Comparison of ENCODE assay signal across 8 mouse cellular contexts in the genomic region with DNA sequence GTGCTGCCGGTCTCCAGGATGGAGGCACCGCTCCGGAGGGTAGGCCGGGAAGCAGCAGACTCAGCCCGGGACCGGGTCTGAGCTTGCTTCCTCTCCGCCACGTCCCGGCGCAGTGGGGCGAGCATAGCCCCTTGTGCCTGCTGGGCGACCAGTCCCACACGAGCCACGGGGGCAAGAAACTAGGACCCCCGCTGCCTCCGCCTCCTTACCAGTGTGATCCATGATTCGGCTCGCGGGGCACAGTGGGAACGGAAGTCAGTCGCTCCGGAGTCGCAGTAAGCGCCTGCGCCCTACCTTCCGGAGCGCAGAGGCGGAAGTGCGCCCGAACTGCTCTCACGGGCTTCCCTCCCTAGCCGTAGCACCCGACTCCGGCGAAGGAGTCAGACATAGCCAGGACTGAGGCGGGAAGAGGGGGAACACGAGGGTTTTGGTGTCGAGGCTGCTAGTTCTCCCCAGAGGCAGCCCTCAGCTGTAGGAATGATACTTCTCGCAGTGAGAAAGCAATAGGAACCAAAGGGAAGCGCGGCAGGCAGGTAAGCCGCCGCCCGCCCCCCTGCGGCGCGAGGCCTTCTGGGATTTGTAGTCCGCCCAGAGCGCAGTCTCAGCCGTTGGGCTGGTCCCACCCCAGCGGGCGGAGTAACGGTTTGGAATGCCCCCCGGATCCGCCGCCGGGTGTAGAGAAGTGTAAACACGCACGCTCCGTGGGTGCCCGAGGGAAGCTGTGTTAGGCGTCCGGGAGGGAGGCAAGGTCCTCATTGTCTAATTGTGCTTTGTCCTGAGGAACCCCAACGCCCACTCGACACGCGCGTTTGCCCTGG. TPM values are rescaled to one million over a fixed set of nuclear protein-coding genes. Genes with fewer than 3 reads are reported as not detected.
DNase-seq lines count a peak whose midpoint lies in the region; ATAC-seq and TF ChIP-seq lines count a peak whose summit lies in the region.

A gene (minus strand): TSS at position 303 of the 818 bp plus-strand sequence.

- peak; percentile 98 for ATAC-seq in cerebellum, adult (ENCODE audit: insufficient number of reproducible peaks, low FRiP score, low TSS enrichment)
- ATAC-seq in forebrain, embryonic 14.5 days = peak; percentile 99
- peak; percentile 98 for ATAC-seq in neural tube, embryonic 15.5 days (ENCODE audit: low FRiP score)

- peak within 1 kb of the TSS; percentile 64 for H3K9ac ChIP-seq in ES-Bruce4 (ENCODE audit: low read depth, poor library complexity, severe bottlenecking)
- peak within 1 kb of the TSS; percentile 85 for H3K9ac ChIP-seq in forebrain, embryonic 14.5 days (ENCODE audit: low read length)
- H3K9ac ChIP-seq in neural tube, embryonic 15.5 days (replicated peaks) = peak within 1 kb of the TSS; percentile 71

- peak within 1 kb of the TSS; percentile 88 for H3K4me3 ChIP-seq in ES-Bruce4 (ENCODE audit: low read depth, low read length)
- H3K4me3 ChIP-seq in forebrain, embryonic 14.5 days (ENCODE audit: low read depth, low read length) = peak within 1 kb of the TSS; percentile 87
- H3K4me3 ChIP-seq in neural tube, embryonic 15.5 days (replicated peaks) = peak within 1 kb of the TSS; percentile 69

- H3K9me3 ChIP-seq in ES-Bruce4 (replicated peaks; ENCODE audit: control insufficient read depth, insufficient read depth, low read length, poor library complexity, severe bottlenecking) = no peaks in the 10 kb centered on the region
- H3K9me3 ChIP-seq in forebrain, embryonic 14.5 days (replicated peaks; ENCODE audit: control insufficient read depth, low read length) = no peaks in the 10 kb centered on the region
- H3K9me3 ChIP-seq in neural tube, embryonic 15.5 days (replicated peaks) = no peaks in the 10 kb centered on the region

- intact Hi-C loops in heart, postnatal 14 days (cut with DNase I) = loop anchor here (5.0 to 10.0 kb wide), 3 partner anchors 125 to 375 kb away; a partner anchor contains a TSS

- H3K27me3 ChIP-seq in ES-Bruce4 (ENCODE audit: control insufficient read depth, insufficient read depth, low read length, poor library complexity, severe bottlenecking) = no peaks in the 10 kb centered on the region
- H3K27me3 ChIP-seq in forebrain, embryonic 14.5 days (replicated peaks; ENCODE audit: control insufficient read depth, insufficient read depth, low read length) = no peaks in the 10 kb centered on the region
- no peaks in the 10 kb centered on the region for H3K27me3 ChIP-seq in neural tube, embryonic 15.5 days (replicated peaks)

- peak within 1 kb of the TSS; percentile 89 for H3K4me2 ChIP-seq in forebrain, embryonic 14.5 days (ENCODE audit: low read length)
- H3K4me2 ChIP-seq in neural tube, embryonic 15.5 days = peak within 1 kb of the TSS; percentile 78

- DNase-seq in forebrain, embryonic 14.5 days (ENCODE audit: low spot score) = peak; percentile 97
- peak; percentile 95 to 97 for DNase-seq in heart, postnatal 14 days
- peak; percentile 95 for DNase-seq in layer of hippocampus, adult 11-12 months (ENCODE audit: low spot score)
- DNase-seq in lung, adult 18-20 months = peak; percentile 94 to 96
- DNase-seq in testis, postnatal 14 days (ENCODE audit: low spot score) = peak; percentile 95

- H3K4me1 ChIP-seq in ES-Bruce4 (ENCODE audit: control insufficient read depth, insufficient read depth, low read length) = peaks cover 1% of the 10 kb centered on the region
- H3K4me1 ChIP-seq in forebrain, embryonic 14.5 days (ENCODE audit: control insufficient read depth, insufficient read depth, low read length) = peaks cover 11% of the 10 kb centered on the region
- H3K4me1 ChIP-seq in neural tube, embryonic 15.5 days = peaks cover 20% of the 10 kb centered on the region

- H3K36me3 ChIP-seq in ES-Bruce4 (ENCODE audit: control insufficient read depth, insufficient read depth, low read length, poor library complexity, severe bottlenecking) = peaks cover under 1% of the 10 kb centered on the region
- H3K36me3 ChIP-seq in forebrain, embryonic 14.5 days (ENCODE audit: control insufficient read depth, insufficient read depth, low read length) = peaks cover under 1% of the 10 kb centered on the region
- no peaks in the 10 kb centered on the region for H3K36me3 ChIP-seq in neural tube, embryonic 15.5 days

- no peak for TF ChIP-seq CTCF in ES-Bruce4 (IDR thresholded peaks at IDR 0.05; ENCODE audit: low read depth, low read length)

- no peak for TF ChIP-seq EP300 in ES-Bruce4 (IDR thresholded peaks at IDR 0.05; ENCODE audit: insufficient read depth, low read depth, low read length)

- TF ChIP-seq POLR2A in ES-Bruce4 (IDR thresholded peaks at IDR 0.05; ENCODE audit: insufficient read depth, low read length) = peak; percentile 65

- peak within 1 kb of the TSS; percentile 85 for H3K27ac ChIP-seq in ES-Bruce4 (ENCODE audit: insufficient read depth, low read length)
- peak within 1 kb of the TSS; percentile 91 for H3K27ac ChIP-seq in forebrain, embryonic 14.5 days (ENCODE audit: low read depth, low read length)
- H3K27ac ChIP-seq in neural tube, embryonic 15.5 days (replicated peaks) = peak within 1 kb of the TSS; percentile 97

- under 1% methylated on average over 63 of the region's 68 CpGs for WGBS in forebrain, embryonic 14.5 days
- under 1% methylated on average over 68 of the region's 68 CpGs for WGBS in neural tube, embryonic 15.5 days

RNA-seq across cellular contexts. Expression of the gene that starts here (rescaled TPM):
- 45.3 and 47.6 TPM in 2 replicates for polyA plus RNA-seq in ES-Bruce4 (2011; ENCODE audit: insufficient read depth, insufficient read length, low read depth, missing spikeins)
- 20.3 and 21.3 TPM in 2 replicates for polyA plus RNA-seq in forebrain, embryonic 14.5 days (2014; fragmentation: Nextera tagmentation; extraction: Ambion mirVana)
- total RNA-seq in heart, postnatal 14 days (2021) = 10 to 100 TPM; 10.5 to 11.4 TPM
- 13.2 and 16.5 TPM in 2 replicates for polyA plus RNA-seq in neural tube, embryonic 15.5 days (2015; fragmentation: Nextera tagmentation; extraction: Ambion mirVana)

Comparison
In these comparisons a context has a peak if more than half of its experiments do, and no peak if none do; other contexts are left out.
1. Peak in every context shown above with its lines: DNase-seq, ATAC-seq, H3K4me3 ChIP-seq and H3K27ac ChIP-seq.